Mouse (Mus musculus) adrenal gland, postnatal 10 days (tissue): ENCODE measurements at regions not wholly inside any gene's neighbourhood (a gene's known extent, or its start where the extent isn't known, plus 50 kb on each side); places are given as distances from the start of the nearest gene placed in this dataset.

ENCODE experiments used
- DNase-seq: peaks from one replicate; pipeline ENCODE4 v3.0.0; 2021; ENCODE audit warnings: mixed read lengths

- DNase-seq = no peak
These were observed 68.8 kb upstream of the Il15 start for GRCm38 (mm10) chr8:82471825-82472224.

GRCm38 (mm10) chr8:82469824-82470223 lies 66.8 kb upstream of the Il15 start:
- no peak for DNase-seq

GRCm38 (mm10) chr8:82462841-82463240 lies 59.8 kb upstream of the Il15 start:
- no peak for DNase-seq

- DNase-seq = no peak
These were observed 56.0 kb upstream of the Il15 start for GRCm38 (mm10) chr8:82459007-82459406.

DNA sequence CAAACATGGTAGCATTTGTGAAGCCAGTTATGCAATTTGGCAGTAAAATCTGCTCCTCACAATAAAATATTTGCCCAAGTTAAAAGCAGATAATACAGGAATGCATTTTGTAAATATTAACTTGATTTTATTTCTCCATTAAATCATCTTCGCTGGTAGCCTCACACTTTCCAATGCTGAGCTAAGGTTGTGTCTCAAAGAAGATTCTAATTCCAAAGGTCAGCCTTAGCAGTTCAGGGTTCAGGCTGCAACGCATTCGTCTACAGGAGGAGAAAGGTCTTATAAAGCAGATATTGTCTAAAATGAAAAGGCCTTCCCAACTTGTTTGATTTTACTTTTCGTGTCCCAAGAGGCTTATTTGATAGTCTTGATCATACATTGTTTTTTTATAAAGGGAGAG lies 51.0 kb upstream of the Il15 start:
- no peak for DNase-seq
